Mouse (Mus musculus): ENCODE measurements at regions not wholly inside any gene's neighbourhood (a gene's known extent, or its start where the extent isn't known, plus 50 kb on each side); places are given as distances from the start of the nearest gene placed in this dataset.

DNA sequence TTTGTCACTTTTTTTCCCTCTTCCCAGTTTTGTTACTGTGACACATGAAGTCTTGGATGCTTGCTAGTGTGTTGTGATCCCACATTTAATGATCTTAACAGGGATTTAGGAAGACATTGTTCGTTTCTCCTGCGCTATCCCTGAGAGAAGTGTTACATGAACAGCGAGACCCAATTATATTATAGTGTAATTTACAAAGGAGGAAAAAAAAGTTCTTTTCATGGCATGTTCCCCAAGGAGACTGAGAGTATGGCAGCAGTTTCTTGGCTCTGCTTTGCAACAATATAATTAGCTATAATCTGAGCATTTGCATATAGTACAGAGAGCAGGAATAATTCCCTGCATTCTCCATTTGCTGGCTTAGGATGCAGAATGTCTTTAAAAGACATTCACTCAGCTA is 168.6 kb downstream of the Insc start:
- DNase-seq = no peak

DNA sequence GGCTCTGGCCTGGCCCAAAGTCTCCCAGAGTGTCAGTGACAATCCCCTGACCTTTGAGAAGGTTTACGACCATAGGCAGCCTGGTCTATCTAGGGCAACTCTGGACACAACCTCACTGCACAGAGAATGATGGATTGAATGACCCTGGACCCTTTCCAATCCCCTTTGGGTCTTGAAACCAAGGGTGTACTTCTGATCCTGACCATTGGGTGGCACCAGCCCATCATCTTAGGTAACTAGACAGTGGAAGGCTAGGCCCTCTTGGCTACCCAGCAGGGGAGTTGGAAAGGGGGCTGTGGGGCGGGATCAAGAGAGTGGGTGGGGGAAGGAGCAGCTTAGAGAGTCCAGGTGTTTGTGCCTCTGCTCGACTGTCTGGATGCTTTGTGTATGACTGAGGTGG is 178.7 kb downstream of the Insc start:
- peak; percentile 48 to 68 for DNase-seq

DNA sequence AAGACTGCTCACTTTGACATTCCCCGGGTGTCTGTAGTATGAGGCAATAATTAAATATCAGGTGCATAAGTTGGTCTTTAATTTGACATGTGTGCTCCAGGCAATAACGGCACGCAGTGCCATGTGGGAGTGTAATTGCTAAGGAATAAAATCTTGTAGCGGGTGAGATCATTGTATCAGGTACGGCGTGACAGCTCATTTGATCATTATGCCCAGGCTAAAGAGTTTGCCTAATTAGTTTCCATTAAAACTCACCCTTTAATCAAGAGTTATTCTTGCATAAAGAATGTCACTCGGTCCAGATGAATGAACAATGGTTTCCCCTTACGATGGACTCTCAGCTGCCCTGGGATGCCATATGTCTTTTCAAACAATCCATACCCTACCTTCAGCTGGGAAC is 190.4 kb downstream of the Insc start:
- DNase-seq = no peak

DNA sequence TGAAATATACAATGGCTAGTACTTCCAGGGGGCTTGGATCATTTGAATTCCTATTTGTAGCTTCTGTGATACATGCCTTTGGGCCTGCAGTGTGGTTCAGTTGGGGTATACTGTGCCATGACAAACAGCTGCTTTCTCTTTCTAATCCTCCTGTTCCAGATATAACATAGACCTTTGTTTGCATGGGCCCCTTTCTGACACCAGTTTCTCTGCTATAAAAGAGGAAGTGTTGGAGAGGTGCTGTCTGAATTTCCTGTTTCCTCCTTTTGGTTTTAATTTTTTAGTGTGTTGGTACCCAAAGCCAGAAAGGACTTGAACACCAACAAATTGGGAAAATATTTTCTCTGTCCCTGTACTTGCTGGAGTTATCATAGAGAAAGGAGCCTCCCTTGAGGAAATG is 207.3 kb downstream of the Insc start:
- DNase-seq = no peak

DNA sequence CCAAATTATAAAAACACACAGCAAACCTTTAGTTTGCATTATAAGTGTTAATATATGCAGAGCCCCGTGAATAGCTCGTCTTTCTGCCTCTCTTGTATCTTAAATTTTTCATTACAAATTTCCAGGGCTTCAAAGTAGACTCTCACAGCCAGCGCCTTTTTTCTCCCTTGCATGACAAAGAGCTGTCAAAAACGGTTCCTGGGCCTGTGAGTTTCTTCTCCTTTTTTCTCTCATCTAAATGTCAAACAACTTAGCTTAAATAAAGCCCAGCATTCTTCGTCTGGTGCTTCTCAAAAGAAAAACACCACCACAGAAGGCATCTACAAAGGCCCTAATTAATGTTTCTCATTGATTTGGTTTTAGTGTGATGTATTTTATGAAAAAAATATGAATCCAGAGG is 219.7 kb downstream of the Insc start:
- DNase-seq = no peak

DNA sequence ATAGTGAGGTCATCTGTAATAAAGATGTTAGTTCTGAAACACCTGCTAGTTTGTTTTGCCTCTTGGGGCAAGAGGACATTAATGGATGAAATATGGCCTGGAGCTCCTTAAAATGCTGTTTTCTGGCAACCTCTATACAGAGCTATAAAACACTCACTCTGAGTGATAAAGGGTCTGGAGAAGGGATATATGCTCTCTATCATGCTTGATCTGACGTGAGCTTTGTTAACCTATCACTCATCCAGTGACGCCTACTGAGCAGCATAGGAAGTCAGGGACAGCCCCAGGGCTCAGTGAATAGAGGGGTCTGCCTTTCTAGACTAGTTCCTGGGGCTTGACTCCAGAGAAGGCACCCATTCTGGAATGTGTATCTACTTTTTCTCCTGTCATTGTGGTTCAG is 222.4 kb downstream of the Insc start:
- no peak for DNase-seq

DNA sequence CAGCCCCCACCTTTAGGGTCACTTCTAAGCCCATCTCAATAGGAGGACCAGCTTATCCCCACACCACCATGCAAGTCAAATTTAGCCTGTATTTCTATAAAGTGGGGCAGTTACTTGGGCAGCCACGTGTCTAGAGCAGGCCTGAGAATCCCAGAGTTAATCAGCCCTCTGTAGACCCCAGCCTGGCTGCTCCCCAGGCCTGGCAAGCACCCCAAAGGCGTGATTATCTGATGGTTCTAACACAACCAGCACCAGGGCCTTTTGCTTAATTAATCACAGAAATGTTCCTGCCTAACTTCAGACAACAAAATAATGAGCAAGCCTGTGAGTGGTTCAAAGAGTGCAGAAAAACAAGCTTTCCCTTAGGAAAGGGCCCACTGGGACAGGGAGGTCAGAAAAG is 243.0 kb downstream of the Insc start:
- no peak for DNase-seq

DNA sequence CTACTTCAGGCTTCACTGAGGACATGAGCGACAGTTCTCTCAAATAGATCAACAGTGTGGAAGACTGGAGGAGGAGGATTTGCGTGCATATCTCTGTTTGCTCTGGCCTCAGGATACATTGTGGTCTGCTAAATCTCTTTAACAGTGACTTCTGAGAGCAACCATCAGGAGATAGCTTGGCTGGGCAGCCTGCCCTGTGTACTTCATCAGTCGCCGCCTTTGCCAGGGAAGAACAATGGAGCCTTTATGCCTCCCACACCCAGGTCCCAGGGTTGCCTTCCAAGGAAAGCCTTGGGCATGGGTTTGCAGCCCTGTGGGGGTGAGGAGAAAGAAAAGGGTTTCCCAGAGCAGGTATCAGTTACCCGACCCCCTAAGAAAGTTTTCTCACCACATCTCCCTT is 247.8 kb downstream of the Insc start:
- peak in 1 of 2 experiments; percentile 2 for DNase-seq

DNA sequence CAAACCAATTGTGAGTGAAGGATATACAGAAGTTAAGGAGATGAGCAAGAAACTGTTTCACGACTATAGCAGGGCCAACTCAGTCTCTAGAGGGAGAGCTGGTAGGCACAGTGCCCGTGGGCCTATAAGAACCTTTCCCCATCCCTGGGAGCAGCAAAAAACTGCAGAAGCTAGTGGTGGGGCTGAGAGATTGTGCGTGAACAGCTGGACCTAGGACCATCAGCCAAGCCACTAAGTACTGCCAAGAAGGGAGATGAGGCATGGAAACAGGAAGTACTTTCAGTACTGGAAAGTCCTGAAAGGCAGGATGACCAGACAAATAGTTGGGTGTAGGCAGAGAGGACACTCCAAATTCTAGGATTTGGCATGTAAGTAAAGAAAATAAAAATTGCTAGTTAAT is 248.9 kb downstream of the Insc start:
- DNase-seq = no peak

DNA sequence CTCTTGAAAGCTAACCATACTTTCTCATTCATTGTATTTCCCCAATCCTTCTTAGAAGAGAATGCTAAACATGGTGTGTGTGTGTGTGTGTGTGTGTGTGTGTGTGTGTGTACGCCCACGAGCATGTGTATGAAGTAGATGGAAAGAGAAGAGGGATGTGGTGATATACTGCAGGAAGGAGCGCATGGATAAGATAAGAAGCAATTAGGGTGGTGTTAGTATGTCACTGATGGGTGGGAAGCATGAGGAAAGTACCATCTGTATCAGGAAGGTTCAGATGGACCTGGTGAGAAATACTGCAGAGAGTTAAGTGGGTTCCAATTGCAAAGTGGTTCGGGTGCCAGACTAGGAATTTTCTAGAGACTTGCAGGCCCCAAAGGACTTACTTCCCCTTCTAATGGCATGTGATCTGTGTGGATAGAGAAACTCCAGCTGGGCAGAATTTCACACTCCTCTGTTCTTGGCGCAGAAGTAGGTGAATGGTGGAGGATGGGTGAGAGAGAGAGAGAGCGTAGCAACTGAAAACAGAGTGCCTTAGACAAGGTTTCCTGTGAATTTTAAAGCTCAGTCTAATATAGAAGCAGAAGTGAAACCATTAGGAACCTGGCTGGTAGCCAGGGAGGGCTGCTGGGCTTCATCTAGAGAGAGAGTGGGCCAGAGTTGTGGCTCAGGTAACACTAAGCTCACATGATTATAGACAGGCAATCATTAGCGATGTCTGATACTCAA is 257.5 kb downstream of the Insc start:
- peak in 1 of 2 experiments; percentile 8 for DNase-seq

DNA sequence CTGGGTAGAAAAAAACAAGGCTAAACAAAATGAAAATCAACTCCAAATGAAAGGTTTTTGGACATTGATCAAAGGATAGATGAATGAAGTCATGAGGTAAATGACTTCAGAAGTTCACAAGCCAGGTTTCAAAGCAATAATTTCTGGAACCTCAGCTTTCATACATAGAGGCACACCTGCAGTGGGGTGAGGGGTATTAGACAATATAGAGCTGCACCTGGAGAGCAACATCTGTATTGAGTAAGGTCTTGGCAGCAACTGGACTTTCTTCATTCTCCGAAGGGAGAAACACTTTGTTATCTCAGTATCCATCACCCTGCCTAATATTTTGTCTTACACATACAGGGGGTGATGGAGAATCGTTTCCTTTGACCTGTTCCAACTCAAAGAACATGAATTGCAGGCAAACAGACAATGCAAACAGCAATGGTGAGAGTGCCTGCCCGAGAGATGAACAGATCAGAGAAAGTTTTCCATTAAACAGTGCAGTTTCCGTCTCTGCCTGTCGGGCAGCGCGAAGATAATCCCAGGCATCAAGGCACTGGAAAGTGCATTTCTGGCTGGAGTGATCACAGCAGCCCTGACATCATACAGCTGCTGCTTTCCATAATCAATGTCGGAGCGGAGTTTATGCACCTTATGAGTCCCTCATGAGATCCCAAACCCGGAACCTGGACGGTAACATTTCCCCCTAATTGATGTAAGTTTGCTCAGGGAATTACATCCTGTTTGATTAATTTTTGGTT is 270.9 kb downstream of the Insc start:
- no peak for DNase-seq

DNA sequence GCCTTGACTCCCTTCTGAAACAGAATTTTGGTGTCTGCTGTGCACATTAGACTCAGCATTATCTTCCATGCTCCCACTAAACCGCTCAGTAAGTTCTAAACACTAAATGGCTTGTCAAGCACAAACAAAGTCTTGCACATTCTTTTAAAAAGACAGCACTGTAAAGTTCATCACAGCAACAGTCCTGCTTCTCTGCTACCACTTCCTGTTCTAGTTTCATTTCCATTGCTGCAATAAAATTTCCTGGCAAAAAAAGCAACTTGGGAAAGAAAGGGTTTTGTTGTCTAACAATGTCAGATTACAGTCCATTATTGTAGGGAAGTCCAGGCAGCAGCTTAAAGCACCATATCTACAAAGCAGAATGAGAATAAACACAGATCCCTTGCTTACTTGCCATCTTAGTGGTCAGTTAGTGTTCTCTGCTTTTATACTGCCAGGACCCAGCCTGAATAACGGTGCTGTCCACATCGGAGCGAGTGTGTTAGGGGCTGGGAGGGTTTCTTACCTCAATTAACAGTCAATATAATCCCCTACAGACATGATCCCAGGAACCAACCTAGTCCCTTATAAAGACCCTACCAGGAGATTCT is 276.0 kb downstream of the Insc start:
- no peak for DNase-seq

DNA sequence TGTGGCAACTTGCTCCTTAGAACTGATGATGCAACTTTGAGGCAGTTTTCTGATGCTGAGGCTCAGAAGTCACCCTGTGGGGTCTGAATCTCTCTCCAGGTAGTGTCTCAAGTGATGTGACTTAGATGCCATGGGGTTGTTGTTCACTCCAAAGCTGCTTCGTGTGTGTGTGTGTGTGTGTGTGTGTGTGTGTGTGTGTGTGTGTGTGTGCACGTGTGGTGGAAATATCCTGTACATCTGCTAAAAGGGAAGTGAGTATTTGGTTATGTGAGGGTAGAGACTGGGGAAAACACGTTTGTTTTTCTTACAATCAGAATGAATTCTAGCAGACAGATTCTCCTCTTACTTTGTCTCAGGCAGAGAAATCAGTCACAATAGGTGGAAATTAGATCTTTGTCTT is 276.5 kb downstream of the Insc start:
- no peak for DNase-seq

DNA sequence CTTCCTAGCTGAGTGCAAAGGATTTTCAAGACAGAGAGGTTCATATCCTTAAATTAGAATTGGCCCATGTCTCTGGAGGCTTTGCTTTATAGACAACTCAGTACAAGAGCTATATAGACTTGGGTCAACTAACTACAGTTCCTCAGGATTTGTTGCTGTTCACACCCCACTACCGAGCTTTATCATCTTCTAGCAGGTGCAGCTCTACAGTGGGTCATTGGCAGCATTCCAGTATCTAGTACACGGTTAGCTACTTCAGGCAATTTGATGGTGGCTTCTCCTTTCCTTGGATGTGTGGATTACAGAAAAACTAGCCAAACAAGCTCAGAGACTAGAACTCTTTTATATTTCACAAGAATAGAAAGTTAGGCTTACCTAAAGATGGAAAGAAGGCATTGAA is 282.3 kb downstream of the Insc start:
- DNase-seq = no peak

DNA sequence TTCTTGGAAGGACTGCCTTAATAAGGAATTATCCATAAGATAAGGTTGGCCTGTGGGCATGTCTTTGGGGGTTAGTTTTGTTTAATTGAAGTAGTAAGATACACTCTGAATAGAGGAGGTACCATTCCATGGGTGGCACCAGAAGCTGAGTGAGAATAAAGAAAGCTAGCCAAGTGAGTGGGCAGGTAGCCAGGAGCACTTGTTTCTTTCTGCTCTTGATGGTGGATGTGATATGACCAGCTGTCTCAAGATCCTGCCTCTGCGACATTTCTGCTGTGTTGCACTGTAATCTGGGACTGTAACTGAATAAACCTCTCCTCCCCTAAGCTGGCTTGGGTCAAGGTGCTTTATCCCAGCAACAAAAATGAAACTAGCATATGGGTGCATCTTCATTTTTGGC is 284.2 kb downstream of the Insc start:
- no peak for DNase-seq

DNA sequence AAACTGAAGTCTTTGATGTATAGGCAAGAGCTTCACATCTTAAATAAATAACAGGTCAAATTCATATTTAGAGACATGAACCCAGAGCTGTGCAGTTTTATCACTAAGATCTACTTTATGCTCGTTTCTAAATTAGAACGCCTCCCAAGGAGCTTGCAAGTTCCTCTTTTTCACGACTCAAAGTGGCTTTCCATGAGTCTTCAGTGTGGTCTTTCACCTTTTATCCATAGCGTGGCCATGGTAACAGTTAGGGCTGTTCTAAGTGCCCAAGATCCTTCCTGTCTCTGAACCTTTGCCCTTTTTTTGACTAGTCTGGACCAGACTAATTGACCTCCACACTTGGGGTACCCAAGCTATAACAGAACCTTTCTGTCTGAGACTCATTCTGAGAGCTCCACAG is 290.5 kb downstream of the Insc start:
- no peak for DNase-seq

DNA sequence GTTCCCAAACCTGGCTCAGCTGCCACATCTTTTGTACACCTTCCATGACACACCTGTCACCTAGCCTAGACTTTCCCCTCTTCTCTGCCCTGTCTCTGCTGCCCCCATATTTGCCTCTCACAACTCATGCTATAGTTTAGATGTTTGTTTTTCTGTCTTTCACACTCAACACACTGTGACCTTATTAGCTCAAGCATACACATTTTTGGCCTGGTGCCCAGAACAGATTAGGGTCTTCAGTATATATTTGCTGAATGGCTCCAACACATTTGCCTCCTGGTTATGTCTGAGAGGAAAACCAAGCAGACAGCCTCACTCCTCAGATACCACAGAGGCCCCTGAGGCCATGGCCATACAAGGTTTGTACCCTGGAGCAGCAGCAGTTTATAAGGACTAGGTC is 312.0 kb downstream of the Insc start:
- DNase-seq = no peak

DNA sequence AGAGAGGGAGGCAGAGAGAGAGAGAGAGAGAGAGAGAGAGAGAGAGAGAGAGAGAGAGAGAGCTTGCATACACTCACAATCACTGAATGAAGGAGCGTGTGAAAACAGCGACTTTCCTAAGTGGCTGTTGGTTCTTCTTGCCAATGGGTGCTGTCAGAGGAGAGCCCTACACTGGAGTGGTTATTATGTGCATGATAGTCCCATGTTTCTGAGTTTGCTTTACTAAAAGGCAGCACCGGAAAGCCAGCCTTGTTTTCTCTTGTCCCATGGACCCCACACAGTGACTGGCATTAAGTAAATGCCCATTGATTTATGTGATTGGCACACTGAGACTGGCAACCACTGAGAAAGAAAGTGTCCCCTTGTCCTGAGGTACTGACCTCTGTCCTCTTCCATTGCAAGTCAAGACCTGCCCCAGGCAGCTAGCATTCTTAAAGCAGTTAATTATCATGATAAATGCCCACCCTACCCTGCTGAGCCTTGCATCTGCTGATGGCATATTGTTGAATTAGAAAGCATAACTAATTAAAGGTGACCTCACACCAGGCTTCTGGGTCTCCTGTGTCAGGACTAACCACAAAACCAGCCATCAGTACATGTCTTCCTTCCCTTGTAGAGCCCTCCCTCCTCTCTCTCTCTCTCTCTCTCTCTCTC is 313.6 kb downstream of the Insc start:
- DNase-seq = no peak

DNA sequence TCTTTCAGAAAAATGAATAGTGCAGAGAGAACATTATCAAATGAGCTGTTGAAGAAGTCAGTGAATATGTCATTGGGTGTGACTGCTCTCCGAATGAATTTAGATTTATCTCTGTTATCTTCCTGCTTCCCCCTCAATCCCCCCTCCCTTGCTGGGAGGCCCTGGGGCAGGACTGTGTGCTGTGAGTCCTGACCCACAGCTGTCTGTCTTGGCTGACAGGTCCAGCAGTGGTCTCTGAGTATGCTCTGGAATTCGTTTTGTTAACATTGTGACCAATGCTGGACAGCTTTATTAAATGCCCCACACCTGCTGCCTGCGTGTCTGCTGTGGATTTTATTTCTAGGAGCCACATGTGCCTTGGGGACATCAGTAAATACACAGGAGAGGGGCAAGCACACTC is 314.2 kb downstream of the Insc start:
- DNase-seq = no peak

DNA sequence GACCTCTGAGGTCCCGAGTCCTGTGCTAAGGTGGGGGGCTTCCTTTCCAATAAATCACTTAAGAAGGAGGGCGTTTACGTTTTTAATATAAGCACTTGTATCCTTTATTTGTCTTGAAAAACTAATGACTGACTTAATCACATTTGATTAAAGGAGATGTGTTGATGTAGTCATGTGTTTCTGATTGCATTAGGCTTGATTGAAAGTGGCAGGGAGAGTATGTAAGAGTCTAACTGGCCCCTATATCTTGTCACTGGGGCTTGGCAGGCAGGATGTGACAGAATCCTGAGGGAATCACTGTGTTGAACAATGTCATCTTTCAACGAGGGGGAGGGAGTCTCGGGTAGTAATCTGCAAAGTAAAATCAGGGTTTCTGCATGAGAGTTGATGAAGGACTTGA is 316.7 kb downstream of the Insc start:
- DNase-seq = no peak

DNA sequence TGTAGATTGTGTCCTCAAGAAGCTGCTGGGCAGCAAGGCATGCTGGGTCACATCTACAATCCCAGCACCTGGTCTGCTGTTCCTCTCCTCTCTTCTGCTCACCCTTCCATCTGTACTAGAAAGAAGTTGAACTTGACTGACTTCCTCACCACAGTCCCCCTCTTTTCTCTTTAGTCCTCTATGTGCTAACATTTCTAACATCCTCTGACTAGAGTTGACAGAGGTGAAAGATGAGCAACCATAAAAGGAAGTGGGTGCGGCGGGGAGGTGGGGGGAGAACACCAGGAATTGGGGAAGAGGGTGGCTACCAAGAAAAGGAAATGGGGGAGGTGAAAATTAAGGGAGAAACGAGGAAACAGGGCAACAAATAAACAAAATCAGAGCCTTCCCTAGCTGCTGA is 319.3 kb downstream of the Insc start:
- DNase-seq = no peak

DNA sequence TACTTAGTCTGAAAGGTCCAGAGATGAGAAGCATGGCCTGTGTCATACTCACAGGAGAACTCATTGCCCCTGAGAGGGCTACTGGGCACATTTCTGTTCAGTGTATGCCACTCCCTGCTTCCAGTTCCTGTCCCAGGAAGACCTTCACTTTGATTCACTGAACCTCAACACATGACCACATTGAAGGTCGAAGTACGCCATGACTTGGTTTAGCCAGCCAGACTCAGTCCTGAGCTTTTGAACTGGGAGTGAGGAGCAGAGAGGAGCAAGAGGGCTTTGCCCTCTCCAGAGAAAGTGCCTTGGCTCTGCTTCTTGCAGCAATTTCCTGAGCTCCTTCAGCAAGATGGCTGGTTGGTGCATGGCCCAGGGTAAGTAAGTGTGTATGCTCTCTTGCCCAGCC is 324.1 kb downstream of the Insc start:
- no peak for DNase-seq

DNA sequence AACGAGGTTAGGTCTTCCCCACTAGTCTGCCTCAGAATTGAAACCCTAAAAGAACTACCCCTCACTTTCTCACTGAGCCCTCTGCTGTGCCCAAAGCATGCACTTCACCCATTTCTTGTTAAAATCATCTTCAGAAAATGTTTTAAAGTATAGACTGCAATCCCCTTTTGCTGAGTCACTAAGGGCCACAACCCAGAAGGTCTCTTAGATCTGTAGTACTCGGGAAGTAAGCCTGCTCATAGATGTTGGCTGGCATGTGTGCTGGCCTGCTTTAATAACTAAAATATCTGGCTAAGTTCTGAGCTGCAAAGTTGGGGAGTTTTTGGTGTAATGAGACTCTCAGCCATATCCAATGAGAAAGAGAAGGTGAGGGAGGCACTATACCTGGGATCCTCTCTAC is 329.9 kb downstream of the Insc start:
- DNase-seq = no peak

DNA sequence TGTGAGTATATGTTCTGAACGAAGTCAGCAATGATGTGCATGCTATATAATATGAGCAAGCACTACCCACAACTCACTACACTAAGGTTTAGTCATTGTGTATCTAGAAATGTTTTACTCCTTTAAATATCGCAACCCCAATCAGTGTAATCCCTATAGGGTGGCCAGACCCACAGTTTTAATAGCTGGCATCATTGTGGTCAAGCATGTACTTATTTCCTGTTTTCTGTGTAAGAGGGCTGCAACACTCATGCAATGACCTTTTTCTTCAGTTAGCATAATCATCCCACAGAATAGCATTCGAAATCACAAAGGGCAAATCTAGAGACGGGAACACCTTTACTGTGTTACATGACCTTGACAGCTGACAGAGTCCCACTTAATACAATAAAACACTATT is 333.3 kb downstream of the Insc start:
- no peak for DNase-seq
